Mouse (Mus musculus) monocyte, adult 5-6 weeks (primary cell): ENCODE data around the gene Kifc5b. TPM values are rescaled to one million over a fixed set of nuclear protein-coding genes. Genes with fewer than 3 reads are reported as not detected.

Experiments used
- total RNA-seq: library from RNA; stranded (forward); fragments of 200-1000, 200-491, 200-594 nt; gene quantifications from 3 replicates; pipeline ENCODE4 v1.2.3, GENCODE M21; 2017

Gene Kifc5b
- total RNA-seq, 1 experiment from 2014 or later = 2.3 TPM

Other genes starting within 250 kb of the Kifc5b start
- gene Crebrf, start 201.4 kb upstream of the Kifc5b start, total RNA-seq = 79.3 to 106 TPM (median 83.5 TPM) in 3 replicates
- 14.3 to 19.8 TPM (median 16.1 TPM) in 3 replicates for gene Bnip1, start 136.0 kb upstream of the Kifc5b start, total RNA-seq
- gene Nkx2-5, start 72.1 kb upstream of the Kifc5b start, total RNA-seq = not detected in 3 replicates
- 26.2 to 57.6 TPM (median 30.0 TPM) in 3 replicates for gene Phf1, start 16.0 kb downstream of the Kifc5b start, total RNA-seq
- 22.8 to 35.9 TPM (median 25.9 TPM) in 3 replicates for gene Cuta, start 22.5 kb downstream of the Kifc5b start, total RNA-seq
- gene Syngap1, start 24.2 kb downstream of the Kifc5b start, total RNA-seq = 0.76 to 3.9 TPM (median 0.96 TPM) in 3 replicates
- 23.5 to 34.2 TPM (median 32.3 TPM) in 3 replicates for gene Zbtb9, start 56.1 kb downstream of the Kifc5b start, total RNA-seq
- 39.5 to 56.8 TPM (median 45.8 TPM) in 3 replicates for gene Bak1, start 111.9 kb downstream of the Kifc5b start, total RNA-seq
- gene Itpr3, start 140.2 kb downstream of the Kifc5b start, total RNA-seq = 25.3 to 46.9 TPM (median 28.9 TPM) in 3 replicates
- 79.3 to 105 TPM (median 82.5 TPM) in 3 replicates for gene Uqcc2, start 216.8 kb downstream of the Kifc5b start, total RNA-seq